Mouse (Mus musculus): ENCODE results near the gene Sap30. TPM values are rescaled to one million over a fixed set of nuclear protein-coding genes. Genes with fewer than 3 reads are reported as not detected.
"Not testable (repeated sequence)": the region's sequence is repeated elsewhere in the genome, so short reads cannot be mapped to it uniquely, and the experiment has no call there.

The Sap30 gene
- polyA plus RNA-seq, 1 experiment from 2014 or later, result 46.6 TPM

DNA sequence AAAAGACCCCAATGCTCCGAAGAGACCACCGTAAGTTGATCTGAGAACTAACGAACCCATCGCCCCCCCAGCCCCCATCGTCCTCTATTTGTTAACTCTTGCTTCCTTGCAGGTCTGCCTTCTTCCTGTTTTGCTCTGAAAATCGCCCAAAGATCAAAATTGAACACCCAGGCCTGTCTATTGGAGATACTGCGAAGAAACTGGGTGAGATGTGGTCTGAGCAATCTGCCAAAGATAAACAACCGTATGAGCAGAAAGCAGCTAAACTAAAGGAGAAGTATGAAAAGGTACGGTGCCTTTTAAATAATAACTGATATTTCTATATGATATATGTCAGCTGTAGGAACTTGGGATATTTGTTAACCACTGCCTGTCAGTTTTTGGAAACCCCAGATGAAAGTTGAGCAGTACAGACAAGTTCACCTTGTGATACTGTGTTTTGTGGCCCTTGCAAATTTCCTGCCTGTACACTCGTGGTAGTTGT lies 25.6 kb upstream of the Sap30 start:
- 9% methylated on average over 10 of the region's 10 CpGs for WGBS
- not testable (repeated sequence) for H3K27me3 ChIP-seq; H3K9me3 ChIP-seq (replicated peaks); ATAC-seq (replicated peaks; ENCODE audit: insufficient number of reproducible peaks, insufficient read depth, low FRiP score, low read depth)
- Histone ChIP-seq H3K4me1 (replicated peaks) (peaks cover 13% of the 10 kb centered on the region), H3K36me3 (peaks cover 25% of the 10 kb centered on the region; the same call in 1 of the 2 replicates), H3K27ac (peak overlapping the region; percentile 100; the same call in 1 of the 2 replicates), H3K4me3 (peak overlapping the region; percentile 78), H3K4me2 (peak overlapping the region; percentile 62), H3K9ac (peak overlapping the region; percentile 98)

DNA sequence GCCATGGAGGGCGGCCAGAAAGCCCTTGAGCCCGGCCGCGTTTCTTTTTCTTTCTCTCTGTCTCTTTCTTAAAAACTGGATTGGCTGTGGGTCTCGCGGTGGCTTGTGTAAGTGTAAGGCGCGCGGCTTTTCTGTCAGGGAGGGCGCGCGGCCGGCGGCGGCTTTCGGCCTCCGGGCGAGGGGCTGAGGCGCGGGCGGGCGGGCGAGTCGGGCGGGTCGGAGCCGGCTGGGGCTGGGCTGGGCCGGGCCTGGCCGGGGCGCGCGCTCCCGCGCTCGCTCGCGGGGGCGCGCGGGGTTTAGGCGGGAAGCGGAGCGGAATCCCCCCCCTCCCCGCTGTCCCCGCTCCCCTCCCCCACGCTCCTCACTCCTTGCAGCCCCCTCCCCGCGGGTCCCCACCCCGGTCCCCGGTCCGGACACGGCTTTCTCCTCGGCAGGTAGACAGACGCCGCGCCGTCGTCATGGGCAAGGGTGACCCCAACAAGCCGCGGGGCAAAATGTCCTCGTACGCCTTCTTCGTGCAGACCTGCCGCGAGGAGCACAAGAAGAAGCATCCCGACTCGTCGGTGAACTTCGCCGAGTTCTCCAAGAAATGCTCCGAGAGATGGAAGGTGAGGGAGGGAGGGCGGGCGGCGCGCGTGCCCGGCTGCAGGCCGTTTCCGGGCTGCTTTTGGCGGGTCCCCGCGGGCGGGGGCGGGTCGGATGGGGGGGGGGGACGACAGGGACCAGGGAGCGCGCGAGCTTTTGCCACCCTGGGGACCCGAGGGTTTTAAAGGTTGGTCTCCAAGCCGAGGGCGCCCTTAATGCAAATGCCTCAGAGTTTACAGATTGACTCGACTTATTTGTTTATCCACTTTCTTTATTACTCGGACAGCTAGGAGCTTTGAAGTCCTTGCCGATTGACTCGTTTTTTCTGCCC lies 24.7 kb upstream of the Sap30 start:
- peak overlapping the region; percentile 100 for H3K27ac ChIP-seq
- peak overlapping the region; percentile 62 for H3K4me2 ChIP-seq
- peak; percentile 29 for ATAC-seq (replicated peaks; ENCODE audit: insufficient number of reproducible peaks, insufficient read depth, low FRiP score, low read depth)
- H3K4me3 ChIP-seq, result peak overlapping the region; percentile 78
- WGBS, result under 1% methylated on average over 51 of the region's 96 CpGs
- H3K9me3 ChIP-seq (replicated peaks), result no peaks in the 10 kb centered on the region
- peaks cover 19% of the 10 kb centered on the region; the same call in 1 of the 2 replicates for H3K36me3 ChIP-seq
- peaks cover 13% of the 10 kb centered on the region for H3K4me1 ChIP-seq (replicated peaks)
- H3K9ac ChIP-seq, result peak overlapping the region; percentile 98
- no peaks in the 10 kb centered on the region for H3K27me3 ChIP-seq

DNA sequence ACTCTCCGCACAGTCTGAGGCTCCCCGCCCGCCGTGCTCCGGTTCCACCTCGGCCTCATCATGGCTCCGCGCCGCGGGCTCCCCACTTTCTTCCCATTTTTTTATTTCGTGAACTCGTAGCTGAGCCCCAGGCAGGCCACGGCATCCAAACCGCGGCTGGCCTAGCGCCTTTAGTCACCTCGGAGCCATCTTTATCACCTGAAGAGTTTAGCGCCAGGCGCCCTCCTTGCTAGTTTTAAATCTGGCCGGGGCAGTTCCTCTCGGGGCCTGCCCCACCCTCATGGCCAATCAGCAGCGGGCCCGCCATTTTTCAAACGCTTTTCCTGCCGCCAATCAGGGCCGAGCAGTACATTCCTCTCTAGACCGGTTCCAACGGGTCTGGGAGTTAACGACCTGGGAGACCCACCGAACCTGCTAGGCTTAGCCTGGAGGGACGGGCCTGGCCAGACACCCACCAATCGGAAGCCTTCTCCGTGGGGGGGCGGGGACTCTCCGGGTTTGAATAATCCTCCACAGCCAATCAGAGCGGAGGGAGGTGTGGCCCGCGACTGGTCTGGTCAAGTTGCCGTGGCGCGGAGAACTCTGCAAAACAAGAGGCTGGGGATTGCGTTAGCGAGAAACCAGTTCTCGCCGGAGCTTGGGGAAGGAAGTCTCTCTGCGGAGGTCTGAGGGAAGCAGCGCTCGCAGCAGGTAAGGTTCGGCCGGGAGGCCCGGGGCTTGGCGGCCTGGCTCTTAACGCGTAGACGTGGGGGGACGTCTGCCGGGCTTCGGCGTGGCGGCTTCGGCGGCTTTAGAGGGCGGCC lies 23.9 kb upstream of the Sap30 start, which contains the start of gene Hmgb2:
Gene Hmgb2, plus strand, starts transcription at position 592 of the 803 bp plus-strand sequence.
- Histone ChIP-seq H3K27me3 (no peaks in the 10 kb centered on the region), H3K9ac (peak within 1 kb of the TSS; percentile 98), H3K9me3 (replicated peaks) (no peaks in the 10 kb centered on the region), H3K36me3 (peaks cover 15% of the 10 kb centered on the region; the same call in 1 of the 2 replicates), H3K27ac (peak within 1 kb of the TSS; percentile 100), H3K4me1 (replicated peaks) (peaks cover 13% of the 10 kb centered on the region), H3K4me3 (peak within 1 kb of the TSS; percentile 78), H3K4me2 (peak within 1 kb of the TSS; percentile 97)
- peak; percentile 100 for ATAC-seq (replicated peaks; ENCODE audit: insufficient number of reproducible peaks, insufficient read depth, low FRiP score, low read depth)
- WGBS, result under 1% methylated on average over 63 of the region's 63 CpGs

DNA sequence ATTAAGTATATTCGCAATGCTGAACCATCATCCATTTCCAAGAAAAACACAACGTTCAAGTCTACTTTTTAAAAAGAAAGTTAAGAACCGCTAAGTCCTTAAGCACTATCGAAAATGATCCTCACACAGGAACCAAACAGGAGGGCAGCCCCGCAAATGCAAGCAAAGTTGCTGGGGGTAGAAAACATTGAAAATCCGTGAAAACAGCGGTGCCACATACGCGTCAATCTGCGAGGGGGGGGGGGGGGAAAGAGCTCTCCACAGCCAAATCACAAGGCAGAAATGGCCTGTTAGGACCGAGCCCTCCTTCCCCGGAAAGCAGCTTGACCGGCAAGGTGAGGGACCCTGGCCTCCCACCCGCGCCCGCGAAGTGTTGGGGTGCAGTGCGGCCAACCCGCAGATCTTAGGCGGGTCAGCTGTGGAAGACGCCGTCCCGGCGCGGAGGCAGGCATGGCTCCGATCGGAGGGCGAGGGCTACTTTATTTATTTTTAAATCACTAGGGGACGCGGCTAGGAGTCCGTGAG lies 23.2 kb upstream of the Sap30 start:
- Histone ChIP-seq H3K27me3 (no peaks in the 10 kb centered on the region), H3K9me3 (replicated peaks) (no peaks in the 10 kb centered on the region), H3K4me3 (peak overlapping the region; percentile 78), H3K36me3 (peaks cover 9% of the 10 kb centered on the region; the same call in 1 of the 2 replicates), H3K27ac (peak overlapping the region; percentile 80), H3K4me1 (replicated peaks) (peaks cover 13% of the 10 kb centered on the region), H3K4me2 (peak overlapping the region; percentile 97), H3K9ac (peak overlapping the region; percentile 88)
- WGBS, result 2% methylated on average over 30 of the region's 31 CpGs
- 0 out of 2 replicates have a peak, but pooled peaks have one; percentile 0 for ATAC-seq (replicated peaks; ENCODE audit: insufficient number of reproducible peaks, insufficient read depth, low FRiP score, low read depth)

- Histone ChIP-seq H3K4me2 (no peak overlapping the region), H3K4me3 (no peak overlapping the region), H3K27me3 (no peaks in the 10 kb centered on the region), H3K9me3 (replicated peaks) (no peaks in the 10 kb centered on the region), H3K9ac (no peak overlapping the region), H3K36me3 (peaks cover 3% of the 10 kb centered on the region; the same call in 1 of the 2 replicates), H3K27ac (no peak overlapping the region), H3K4me1 (replicated peaks) (peaks cover 11% of the 10 kb centered on the region)
- WGBS, result 73% methylated on average over 4 of the region's 4 CpGs
- ATAC-seq (replicated peaks; ENCODE audit: insufficient number of reproducible peaks, insufficient read depth, low FRiP score, low read depth), result no peak
Observed at GRCm38 (mm10) chr8:57508657-57509056, 21.0 kb upstream of the Sap30 start.

DNA sequence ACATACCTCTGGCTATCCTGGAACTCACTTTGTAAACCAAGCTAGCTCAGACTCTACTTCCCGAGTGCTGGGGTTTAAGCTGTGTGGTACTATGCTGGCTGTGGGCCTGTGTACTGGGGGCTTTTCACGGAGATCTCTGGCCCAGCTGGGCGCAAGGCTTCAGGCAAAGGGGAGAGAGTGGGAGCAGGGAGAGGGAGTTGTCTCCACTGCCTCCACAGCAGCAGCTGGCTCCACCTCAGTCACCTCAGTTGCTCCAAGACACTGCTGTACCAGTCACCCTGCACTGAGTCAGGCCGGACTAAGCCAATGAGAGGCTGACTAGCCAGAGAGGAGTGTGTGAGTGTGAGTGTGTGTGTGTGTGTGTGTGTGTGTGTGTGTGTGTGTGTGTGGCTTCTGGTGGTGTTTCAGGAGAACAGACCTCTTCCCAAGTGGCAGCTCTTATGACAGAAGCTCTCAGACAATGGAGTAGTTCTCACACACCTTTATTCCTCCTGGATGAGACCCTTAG lies 19.9 kb upstream of the Sap30 start:
- Histone ChIP-seq H3K27me3 (no peaks in the 10 kb centered on the region), H3K27ac (no peak overlapping the region), H3K36me3 (peaks cover 3% of the 10 kb centered on the region; the same call in 1 of the 2 replicates), H3K4me2 (no peak overlapping the region), H3K4me3 (no peak overlapping the region), H3K4me1 (replicated peaks) (peaks cover 8% of the 10 kb centered on the region), H3K9me3 (replicated peaks) (no peaks in the 10 kb centered on the region), H3K9ac (no peak overlapping the region)
- ATAC-seq (replicated peaks; ENCODE audit: insufficient number of reproducible peaks, insufficient read depth, low FRiP score, low read depth), result no peak
- WGBS, result 78% methylated on average over 4 of the region's 4 CpGs

GRCm38 (mm10) chr8:57505500-57505899 lies 17.8 kb upstream of the Sap30 start:
- 80% methylated on average over 1 of the region's 1 CpGs for WGBS

GRCm38 (mm10) chr8:57503641-57504040 lies 16.0 kb upstream of the Sap30 start:
- ATAC-seq (replicated peaks; ENCODE audit: insufficient number of reproducible peaks, insufficient read depth, low FRiP score, low read depth), result no peak
- H3K4me3 ChIP-seq, result no peak overlapping the region
- H3K27ac ChIP-seq, result 0 out of 2 replicates have a peak overlapping the region, but pooled peaks have one; percentile 24
- H3K4me1 ChIP-seq (replicated peaks), result peaks cover 5% of the 10 kb centered on the region
- no peak overlapping the region for H3K4me2 ChIP-seq
- WGBS, result 47% methylated on average over 5 of the region's 5 CpGs
- H3K9me3 ChIP-seq (replicated peaks), result no peaks in the 10 kb centered on the region
- no peaks in the 10 kb centered on the region for H3K27me3 ChIP-seq
- H3K36me3 ChIP-seq, result peaks cover under 1% of the 10 kb centered on the region; the same call in 1 of the 2 replicates
- no peak overlapping the region for H3K9ac ChIP-seq

More at GRCm38 (mm10) chr8:57505500-57505899, 17.8 kb upstream of the Sap30 start:
- not testable (repeated sequence) for H3K4me3 ChIP-seq; H3K27ac ChIP-seq; H3K4me2 ChIP-seq; H3K9ac ChIP-seq; H3K4me1 ChIP-seq (replicated peaks); H3K36me3 ChIP-seq; H3K9me3 ChIP-seq (replicated peaks); ATAC-seq (replicated peaks; ENCODE audit: insufficient number of reproducible peaks, insufficient read depth, low FRiP score, low read depth); H3K27me3 ChIP-seq

GRCm38 (mm10) chr8:57498847-57499511 lies 11.3 kb upstream of the Sap30 start:
- 44% methylated on average over 17 of the region's 17 CpGs for WGBS
- H3K27ac ChIP-seq, result peak overlapping the region; percentile 3; the same call in 1 of the 2 replicates
- no peak overlapping the region for H3K9ac ChIP-seq
- peaks cover 6% of the 10 kb centered on the region for H3K4me1 ChIP-seq (replicated peaks)
- ATAC-seq (replicated peaks; ENCODE audit: insufficient number of reproducible peaks, insufficient read depth, low FRiP score, low read depth), result no peak
- H3K4me2 ChIP-seq, result peak overlapping the region; percentile 41
- H3K36me3 ChIP-seq, result no peaks in the 10 kb centered on the region
- H3K4me3 ChIP-seq, result peak overlapping the region; percentile 8
- H3K27me3 ChIP-seq, result no peaks in the 10 kb centered on the region
- no peaks in the 10 kb centered on the region for H3K9me3 ChIP-seq (replicated peaks)

DNA sequence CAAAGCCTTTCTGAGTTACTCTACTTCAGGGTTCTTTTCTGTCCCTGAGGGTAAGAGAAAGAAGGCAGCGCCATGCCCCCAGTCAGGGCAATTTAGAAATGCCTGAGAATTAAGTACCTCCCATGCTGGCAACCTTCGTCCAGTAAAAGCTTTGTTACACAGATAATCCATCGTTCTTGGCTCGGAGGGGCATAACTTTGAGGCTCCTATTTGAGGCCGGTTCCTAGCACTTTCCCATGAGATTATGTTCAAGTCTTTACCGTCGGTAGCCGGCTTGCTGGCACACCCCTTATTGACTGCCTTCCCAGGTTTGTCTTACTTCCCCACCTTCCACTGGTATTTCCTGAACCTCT lies 10.8 kb upstream of the Sap30 start:
- peak overlapping the region; percentile 8; the same call in 1 of the 2 replicates for H3K4me3 ChIP-seq
- no peak overlapping the region for H3K9ac ChIP-seq
- no peak for ATAC-seq (replicated peaks; ENCODE audit: insufficient number of reproducible peaks, insufficient read depth, low FRiP score, low read depth)
- WGBS, result 62% methylated on average over 8 of the region's 8 CpGs
- H3K4me1 ChIP-seq (replicated peaks), result peaks cover 5% of the 10 kb centered on the region
- H3K27ac ChIP-seq, result peak overlapping the region; percentile 3; the same call in 1 of the 2 replicates
- H3K27me3 ChIP-seq, result no peaks in the 10 kb centered on the region
- H3K9me3 ChIP-seq (replicated peaks), result no peaks in the 10 kb centered on the region
- H3K36me3 ChIP-seq, result no peaks in the 10 kb centered on the region
- peak overlapping the region; percentile 41 for H3K4me2 ChIP-seq

Measured in heart, embryonic 15.5 days (tissue).